Mouse (Mus musculus) hindbrain, embryonic 16.5 days (tissue): ENCODE measurements around the gene Nr1i2. TPM values are rescaled to one million over a fixed set of nuclear protein-coding genes. Genes with fewer than 3 reads are reported as not detected.
"Not testable (repeated sequence)": the region's sequence is repeated elsewhere in the genome, so short reads cannot be mapped to it uniquely, and the experiment has no call there.

Experiments used
- ATAC-seq: fragments of 200-750 bp; cut with Nextera tagmentation; 2 replicates; pipeline ENCODE4 v1.8.0; 2017; ENCODE audit warnings: moderate TSS enrichment, moderate library complexity
- H3K27ac ChIP-seq: fragments of 300-500 bp; sonication (generic); 2 replicates; pipeline ENCODE4 v1.5.1; 2014; ENCODE audit warnings: low read depth, mild to moderate bottlenecking, control low read depth, low read length, moderate library complexity
- H3K27me3 ChIP-seq: fragments of 300-500 bp; sonication (generic); replicated peaks from 2 replicates; pipeline ENCODE4 v1.6.1; 2014; ENCODE audit warnings: low read length; ENCODE audit not compliant: control insufficient read depth, insufficient read depth
- H3K36me3 ChIP-seq: fragments of 300-500 bp; sonication (generic); 2 replicates; pipeline ENCODE4 v1.6.1; 2014; ENCODE audit warnings: mild to moderate bottlenecking, low read length, moderate library complexity, mixed read lengths; ENCODE audit not compliant: control insufficient read depth, insufficient read depth
- H3K4me1 ChIP-seq: fragments of 300-500 bp; sonication (generic); 2 replicates; pipeline ENCODE4 v1.6.1; 2014; ENCODE audit warnings: low read depth, low read length; ENCODE audit not compliant: control insufficient read depth, insufficient read depth
- H3K4me2 ChIP-seq: fragments of 300-500 bp; sonication (generic); 2 replicates; pipeline ENCODE4 v1.6.1; 2014; ENCODE audit warnings: mild to moderate bottlenecking, low read length, control low read depth, moderate library complexity
- H3K4me3 ChIP-seq: fragments of 300-500 bp; sonication (generic); 2 replicates; pipeline ENCODE4 v1.5.1; 2014; ENCODE audit warnings: mild to moderate bottlenecking, low read length, control low read depth, moderate library complexity
- H3K9ac ChIP-seq: fragments of 300-500 bp; sonication (generic); 2 replicates; pipeline ENCODE4 v1.6.1; 2014; ENCODE audit warnings: low read depth, mild to moderate bottlenecking, control low read depth, low read length, moderate library complexity
- H3K9me3 ChIP-seq: fragments of 300-500 bp; sonication (generic); 2 replicates; pipeline ENCODE4 v1.6.1; 2014; ENCODE audit warnings: mild to moderate bottlenecking, low read length, moderate library complexity; ENCODE audit not compliant: control insufficient read depth
- WGBS: fragments of 180-500 bp; shearing (Covaris S2); extraction: QIAGEN DNeasy Blood & Tissue Kit; methylation state at CpG from one replicate; pipeline ENCODE4 v1.1.7; 2014; 5-methylcytosine and 5-hydroxymethylcytosine counted together
- polyA plus RNA-seq: library from polyadenylated mRNA; unstranded; fragments of >200 nt; fragmentation: Nextera tagmentation; extraction: Ambion mirVana; gene quantifications from 2 replicates; pipeline ENCODE4 v1.2.1, GENCODE M21; 2015

Gene Nr1i2
- polyA plus RNA-seq: not detected in 2 replicates

- Histone ChIP-seq H3K9me3 (no peaks in the 10 kb centered on the region), H3K36me3 (no peaks in the 10 kb centered on the region), H3K9ac (no peak within 1 kb of the TSS), H3K4me3 (no peak within 1 kb of the TSS), H3K4me2 (no peak within 1 kb of the TSS), H3K27ac (no peak within 1 kb of the TSS), H3K4me1 (no peaks in the 10 kb centered on the region), H3K27me3 (no peaks in the 10 kb centered on the region)
- WGBS: 76% methylated on average over 7 of the region's 7 CpGs
- no peak for ATAC-seq
These were observed at the start of gene Nr1i2 for GRCm38 (mm10) chr16:38294685-38295348. Gene Nr1i2 (minus strand): TSS chr16:38294824.

GRCm38 (mm10) chr16:38341396-38342324 lies 47.0 kb upstream of the Nr1i2 start, which contains the start of gene Maats1:
Gene Maats1 (minus strand): TSS chr16:38342143.
- 14% methylated on average over 30 of the region's 30 CpGs for WGBS
- H3K27ac ChIP-seq: no peak within 1 kb of the TSS; the same call in 1 of the 2 replicates
- peak; percentile 90 for ATAC-seq

GRCm38 (mm10) chr16:38338077-38338476 lies 43.5 kb upstream of the Nr1i2 start:
- not testable (repeated sequence) for H3K4me2 ChIP-seq, H3K36me3 ChIP-seq, H3K4me3 ChIP-seq, H3K4me1 ChIP-seq, H3K9me3 ChIP-seq, H3K27ac ChIP-seq, H3K9ac ChIP-seq, H3K27me3 ChIP-seq, ATAC-seq
- 89% methylated on average over 4 of the region's 4 CpGs for WGBS

More at GRCm38 (mm10) chr16:38341396-38342324, 47.0 kb upstream of the Nr1i2 start, which contains the start of gene Maats1:
- peak within 1 kb of the TSS; percentile 88 for H3K4me2 ChIP-seq
- peaks cover 3% of the 10 kb centered on the region; the same call in 1 of the 2 replicates for H3K4me1 ChIP-seq
- H3K4me3 ChIP-seq: peak within 1 kb of the TSS; percentile 42
- no peaks in the 10 kb centered on the region for H3K27me3 ChIP-seq
- peak within 1 kb of the TSS; percentile 66 for H3K9ac ChIP-seq
- no peaks in the 10 kb centered on the region for H3K9me3 ChIP-seq
- H3K36me3 ChIP-seq: no peaks in the 10 kb centered on the region

- no peaks in the 10 kb centered on the region for H3K27me3 ChIP-seq
- no peaks in the 10 kb centered on the region for H3K36me3 ChIP-seq
- no peak overlapping the region for H3K9ac ChIP-seq
- no peak overlapping the region for H3K27ac ChIP-seq
- H3K4me2 ChIP-seq: no peak overlapping the region
- ATAC-seq: no peak
- WGBS: 42% methylated on average over 6 of the region's 6 CpGs
- H3K4me3 ChIP-seq: no peak overlapping the region
- H3K9me3 ChIP-seq: no peaks in the 10 kb centered on the region
- no peaks in the 10 kb centered on the region for H3K4me1 ChIP-seq
These were observed 39.8 kb upstream of the Nr1i2 start for GRCm38 (mm10) chr16:38334431-38334830.

GRCm38 (mm10) chr16:38329340-38329739 lies 34.7 kb upstream of the Nr1i2 start:
- Histone ChIP-seq H3K9me3 (no peaks in the 10 kb centered on the region), H3K4me1 (no peaks in the 10 kb centered on the region)
- WGBS: 93% methylated on average over 3 of the region's 3 CpGs

GRCm38 (mm10) chr16:38326778-38327397 lies 32.3 kb upstream of the Nr1i2 start:
- no peaks in the 10 kb centered on the region for H3K36me3 ChIP-seq
- no peak overlapping the region for H3K4me3 ChIP-seq
- ATAC-seq: no peak
- H3K4me1 ChIP-seq: no peaks in the 10 kb centered on the region
- H3K9me3 ChIP-seq: no peaks in the 10 kb centered on the region
- H3K9ac ChIP-seq: no peak overlapping the region
- 77% methylated on average over 11 of the region's 11 CpGs for WGBS
- no peaks in the 10 kb centered on the region for H3K27me3 ChIP-seq
- no peak overlapping the region for H3K4me2 ChIP-seq
- H3K27ac ChIP-seq: no peak overlapping the region

More at GRCm38 (mm10) chr16:38329340-38329739, 34.7 kb upstream of the Nr1i2 start:
- Histone ChIP-seq H3K4me3 (no peak overlapping the region), H3K9ac (no peak overlapping the region), H3K27ac (no peak overlapping the region), H3K4me2 (no peak overlapping the region), H3K36me3 (no peaks in the 10 kb centered on the region), H3K27me3 (no peaks in the 10 kb centered on the region)
- no peak for ATAC-seq

GRCm38 (mm10) chr16:38324311-38324710 lies 29.7 kb upstream of the Nr1i2 start:
- Histone ChIP-seq H3K9me3 (no peaks in the 10 kb centered on the region), H3K36me3 (no peaks in the 10 kb centered on the region), H3K27me3 (no peaks in the 10 kb centered on the region), H3K27ac (no peak overlapping the region), H3K9ac (no peak overlapping the region), H3K4me3 (no peak overlapping the region), H3K4me2 (no peak overlapping the region), H3K4me1 (no peaks in the 10 kb centered on the region)
- no peak for ATAC-seq
- WGBS: 95% methylated on average over 15 of the region's 15 CpGs

GRCm38 (mm10) chr16:38321452-38321935 lies 26.9 kb upstream of the Nr1i2 start:
- Histone ChIP-seq H3K4me2 (peak overlapping the region; percentile 59), H3K27me3 (no peaks in the 10 kb centered on the region), H3K36me3 (no peaks in the 10 kb centered on the region), H3K4me3 (no peak overlapping the region), H3K4me1 (no peaks in the 10 kb centered on the region), H3K9me3 (no peaks in the 10 kb centered on the region), H3K9ac (0 out of 2 replicates have a peak overlapping the region, but pooled peaks have one; percentile 19), H3K27ac (no peak overlapping the region)
- WGBS: 29% methylated on average over 17 of the region's 17 CpGs
- peak; percentile 86 for ATAC-seq
